Mouse (Mus musculus): Measurements from ENCODE around the gene Pcx.

DNA sequence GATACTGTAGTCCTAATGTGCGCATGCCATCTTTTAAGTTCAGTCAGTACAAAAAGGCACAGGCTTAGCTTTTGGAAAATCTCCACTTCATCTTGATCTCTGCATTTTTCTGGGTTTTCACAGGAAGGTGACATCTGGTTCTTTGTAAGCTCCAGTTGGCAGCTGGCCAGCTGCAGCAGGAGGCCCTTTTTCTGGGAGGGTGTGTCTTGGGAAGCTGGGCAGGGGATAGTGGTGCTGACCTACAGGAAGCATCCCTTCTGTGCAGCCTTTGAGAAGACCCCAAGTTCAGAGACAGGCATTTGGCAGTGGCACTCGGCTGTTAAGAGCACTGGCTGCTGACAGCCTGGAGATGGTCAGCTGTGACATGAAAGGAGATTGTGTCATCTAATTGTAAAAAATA is 5.5 kb downstream of the Pcx start:
- TF ChIP-seq CTCF (IDR thresholded peaks at IDR 0.05; ENCODE audit: control insufficient read depth, insufficient read depth, insufficient read length): no peak
- no peak for TF ChIP-seq MAX (IDR thresholded peaks at IDR 0.05)
